Mouse (Mus musculus) spleen, embryonic (tissue): ENCODE data around the gene Gm9736.
"Not testable (repeated sequence)": the region's sequence is repeated elsewhere in the genome, so short reads cannot be mapped to it uniquely, and the experiment has no call there.

Source experiments
- CTCF ChIA-PET: fragments of 350-600 bp; sonication (Branson Sonifier 250); formaldehyde crosslinking; loops from one replicate; lab custom pipeline; 2022; lab: Charles Lee

Gene Gm9736

DNA sequence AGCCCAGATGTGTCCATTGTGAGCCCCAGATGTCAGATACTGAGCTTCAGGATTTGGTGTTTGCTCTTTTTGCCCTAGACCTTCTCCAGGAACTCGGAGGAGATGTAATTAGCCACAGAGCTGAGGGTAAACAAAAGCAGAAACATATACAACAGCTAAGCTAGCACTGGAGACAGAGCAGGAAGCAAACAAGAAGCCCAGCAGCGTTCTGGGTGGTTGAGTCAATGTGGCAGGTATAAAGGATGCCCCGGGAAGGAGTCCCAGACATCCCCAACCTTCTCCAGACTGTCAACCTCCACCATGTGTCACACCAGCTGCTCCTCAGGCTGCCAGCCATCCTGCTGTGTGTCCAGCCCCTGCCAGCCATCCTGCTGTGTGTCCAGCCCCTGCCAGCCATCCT lies 25.0 kb downstream of the Gm9736 start, which contains the start of gene Gm10100:
TSS of gene Gm10100 (plus strand) at position 301 of the 400 bp plus-strand sequence.
- CTCF ChIA-PET, result no interaction called here

DNA sequence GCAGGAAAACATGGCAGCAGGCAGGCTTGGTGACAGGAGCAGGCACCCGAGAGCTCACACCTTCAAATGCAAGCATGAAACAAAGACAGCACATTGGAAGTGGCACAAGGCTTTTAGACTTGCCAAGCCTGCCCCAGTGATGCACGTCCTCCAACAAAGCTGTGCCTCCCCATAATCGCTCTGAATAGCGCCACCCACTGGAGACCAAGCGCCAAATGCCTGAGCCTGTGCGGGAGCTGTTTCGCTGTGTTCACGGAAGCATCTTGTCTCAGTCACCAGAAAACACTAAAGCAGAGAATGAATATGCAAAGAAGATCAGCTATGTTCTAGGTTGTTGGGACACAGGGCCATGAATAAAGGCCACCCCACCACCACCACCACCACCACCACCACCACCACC lies 26.3 kb downstream of the Gm9736 start:
- CTCF ChIA-PET, result no interaction called here

DNA sequence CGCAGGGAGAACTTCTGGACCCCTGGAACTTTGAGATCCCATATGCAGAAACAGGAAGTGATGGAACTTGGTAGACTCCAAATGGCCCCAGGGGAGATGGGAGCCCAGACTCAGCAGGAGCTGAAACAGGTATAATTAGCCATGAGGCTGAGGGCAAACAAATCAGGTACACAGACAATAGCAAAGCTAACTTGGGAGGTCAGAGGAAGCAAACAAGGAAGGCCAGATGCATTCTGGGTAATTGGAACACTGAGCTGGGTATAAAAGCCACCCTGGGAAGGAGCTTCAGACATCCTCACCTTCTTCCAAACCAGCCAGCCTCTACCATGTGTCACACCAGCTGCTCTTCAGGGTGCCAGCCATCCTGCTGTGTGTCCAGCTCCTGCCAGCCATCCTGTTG lies 30.9 kb downstream of the Gm9736 start, which contains the start of gene Krtap12-1:
TSS of gene Krtap12-1 (plus strand) at position 301 of the 400 bp plus-strand sequence.
- CTCF ChIA-PET, result not testable (repeated sequence)

DNA sequence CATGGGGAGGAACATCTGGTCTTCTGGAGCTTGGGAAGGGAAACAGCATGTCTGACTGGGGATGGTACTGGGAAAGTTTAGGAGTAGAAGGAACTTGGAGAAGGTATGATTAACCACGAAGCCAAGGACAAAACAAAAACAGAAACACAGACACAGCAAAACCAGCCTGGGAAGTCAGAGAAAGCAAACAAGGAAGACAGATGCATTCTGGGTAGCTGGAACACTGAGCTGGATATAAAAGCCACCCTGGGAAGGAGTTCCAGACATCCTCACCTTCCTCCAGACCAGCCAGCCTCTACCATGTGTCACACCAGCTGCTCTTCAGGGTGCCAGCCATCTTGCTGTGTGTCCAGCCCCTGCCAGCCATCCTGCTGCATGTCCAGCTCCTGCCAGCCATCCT lies 35.6 kb downstream of the Gm9736 start, which contains the start of gene Gm10142:
TSS of gene Gm10142 (plus strand) at position 301 of the 400 bp plus-strand sequence.
- CTCF ChIA-PET, result interaction anchor here (0.7 kb wide), 1 partner anchor 647 kb away, joined by 10 read pairs; no protein-coding TSS in a partner anchor

DNA sequence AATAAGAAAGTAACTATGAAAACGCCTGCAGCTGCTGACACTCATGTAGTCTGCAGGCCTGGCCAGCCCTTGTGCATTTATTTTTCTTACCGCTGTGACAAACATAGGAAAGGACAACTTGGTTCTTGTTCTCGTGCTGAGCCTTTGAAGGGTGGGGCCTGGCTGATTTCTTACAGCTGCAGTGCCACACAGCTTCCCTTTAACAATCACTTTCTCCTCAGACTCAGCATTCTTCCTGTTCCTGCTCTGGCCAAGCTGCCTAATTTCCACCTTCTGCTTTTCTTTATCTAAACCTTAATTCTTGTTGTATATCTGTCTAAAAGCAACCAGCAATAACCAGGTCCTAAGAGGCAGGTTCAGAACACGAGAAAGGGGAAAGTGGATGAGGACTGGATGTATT lies 37.4 kb downstream of the Gm9736 start:
- CTCF ChIA-PET, result no interaction called here

DNA sequence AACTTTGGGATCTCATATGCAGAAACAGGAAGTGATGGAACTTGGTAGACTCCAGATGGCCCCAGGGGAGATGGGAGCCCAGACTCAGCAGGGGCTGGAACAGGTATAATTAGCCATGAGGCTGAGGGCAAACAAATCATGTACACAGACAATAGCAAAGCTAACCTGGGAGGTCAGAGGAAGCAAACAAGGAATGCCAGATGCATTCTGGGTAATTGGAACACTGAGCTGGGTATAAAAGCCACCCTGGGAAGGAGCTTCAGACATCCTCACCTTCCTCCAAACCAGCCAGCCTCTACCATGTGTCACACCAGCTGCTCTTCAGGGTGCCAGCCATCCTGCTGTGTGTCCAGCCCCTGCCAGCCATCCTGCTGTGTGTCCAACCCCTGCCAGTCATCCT lies 40.0 kb downstream of the Gm9736 start, which contains the start of gene Gm10024:
TSS of gene Gm10024 (plus strand) at position 301 of the 400 bp plus-strand sequence.
- CTCF ChIA-PET, result not testable (repeated sequence)

DNA sequence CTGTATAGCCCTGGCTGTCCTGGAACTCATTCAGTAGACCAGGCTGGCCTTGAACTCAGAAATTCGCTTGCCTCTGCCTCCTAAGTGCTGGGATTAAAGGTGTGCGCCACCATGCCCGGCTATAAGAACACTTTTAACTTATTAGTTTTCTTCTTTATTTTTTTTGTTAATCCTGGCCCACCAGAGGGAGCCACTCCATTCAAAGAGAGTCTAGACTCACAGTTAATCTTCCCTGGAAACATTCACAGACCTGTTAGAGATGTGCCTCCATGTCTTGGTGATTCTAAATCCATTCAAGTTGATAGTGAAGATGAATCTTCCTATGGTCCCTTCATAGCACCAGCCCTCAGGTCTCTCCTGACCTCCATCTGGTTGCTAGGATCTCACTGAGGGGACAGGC lies 41.3 kb downstream of the Gm9736 start:
- CTCF ChIA-PET, result no interaction called here

DNA sequence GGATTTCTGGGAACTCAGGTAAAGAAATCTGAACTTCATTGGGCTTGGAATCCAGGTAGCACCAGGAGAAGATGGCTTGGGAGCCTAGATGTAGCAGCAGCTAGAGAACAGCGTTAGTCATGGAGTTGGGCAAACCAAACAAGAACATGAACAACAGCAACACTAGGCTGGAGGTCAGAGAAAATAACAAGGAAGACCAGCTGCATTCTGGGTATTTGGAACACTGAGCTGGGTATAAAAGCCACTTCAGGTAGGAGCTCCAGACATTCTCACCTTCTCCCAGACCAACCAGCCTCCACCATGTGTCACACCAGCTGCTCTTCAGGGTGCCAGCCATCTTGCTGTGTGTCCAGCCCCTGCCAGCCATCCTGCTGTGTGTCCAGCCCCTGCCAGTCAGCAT lies 44.8 kb downstream of the Gm9736 start, which contains the start of gene Gm10272:
TSS of gene Gm10272 (plus strand) at position 301 of the 400 bp plus-strand sequence.
- CTCF ChIA-PET, result no interaction called here
